Mouse (Mus musculus) frontal cortex, adult (tissue): ENCODE results near the gene Xlr.
"Not testable (repeated sequence)": the region's sequence is repeated elsewhere in the genome, so short reads cannot be mapped to it uniquely, and the experiment has no call there.

ENCODE experiments used
- ATAC-seq: cut with Nextera tagmentation; 2 replicates; pipeline ENCODE4 v1.9.2; 2017; ENCODE audit warnings: mild to moderate bottlenecking, moderate library complexity, mixed read lengths; ENCODE audit not compliant: low TSS enrichment

The Xlr gene

DNA sequence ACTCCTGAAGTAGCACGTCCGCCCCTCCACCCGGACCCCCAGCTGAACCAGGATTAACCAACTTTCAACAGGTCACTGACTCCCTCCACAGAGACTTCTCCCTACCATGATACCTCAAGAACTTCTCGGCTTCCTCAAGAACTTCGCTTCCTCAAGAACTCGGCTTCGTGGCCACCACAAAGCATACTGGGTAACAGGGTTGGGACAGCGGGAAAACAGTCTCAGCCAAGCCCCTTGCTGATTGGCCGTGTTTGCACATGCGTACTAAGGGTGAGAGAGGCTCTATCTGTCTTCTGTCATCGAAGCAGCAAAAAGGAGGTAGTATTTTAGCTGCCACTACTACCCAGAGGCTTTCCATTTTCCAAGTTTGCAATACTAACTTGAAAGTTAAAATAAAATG lies at the start of gene Xlr:
Gene Xlr (minus strand): TSS at position 188 of the 400 bp plus-strand sequence.
- not testable (repeated sequence) for ATAC-seq

DNA sequence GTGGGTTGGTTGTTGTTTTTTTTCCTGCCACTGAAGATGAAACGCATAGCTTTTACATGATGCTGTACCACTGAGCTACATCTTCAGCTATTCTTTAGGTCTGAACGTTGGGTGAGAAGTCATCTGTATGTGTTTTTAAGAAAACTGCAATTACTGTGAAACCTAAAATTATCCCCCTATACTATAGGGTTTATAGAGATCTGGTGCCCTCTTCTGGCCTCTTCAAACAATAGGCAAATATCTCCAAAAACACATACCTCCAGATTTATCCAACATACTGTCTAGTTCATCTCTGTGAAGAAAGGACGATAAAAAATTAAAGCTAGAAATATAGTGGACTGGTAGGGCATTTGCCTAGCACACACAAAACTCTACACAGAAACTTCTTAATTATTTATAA lies 1.6 kb upstream of the Xlr start:
- no peak for ATAC-seq

DNA sequence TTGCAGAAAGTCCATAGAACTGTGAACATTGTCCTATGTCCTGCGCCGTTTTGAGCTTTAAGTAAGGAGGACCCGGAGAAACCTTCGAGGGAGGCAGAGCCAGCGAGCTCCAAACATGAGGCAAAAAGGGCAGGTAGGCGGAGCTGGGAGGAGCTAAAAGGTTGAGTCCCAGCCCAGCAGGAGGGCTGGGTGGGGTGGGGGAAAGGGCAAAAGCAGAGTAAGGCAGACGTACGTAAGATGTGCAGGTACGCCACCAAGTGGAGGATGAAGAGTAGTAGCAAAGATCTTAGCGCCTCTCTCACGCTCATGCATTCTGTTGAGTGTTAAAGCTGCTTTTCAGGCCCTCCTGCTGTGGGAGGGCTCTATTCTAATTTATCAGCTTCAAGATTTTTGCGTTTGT lies 21.2 kb downstream of the Xlr start, which contains the start of gene Zfp36l3:
Gene Zfp36l3 (minus strand): TSS at position 119 of the 400 bp plus-strand sequence.
- no peak for ATAC-seq

DNA sequence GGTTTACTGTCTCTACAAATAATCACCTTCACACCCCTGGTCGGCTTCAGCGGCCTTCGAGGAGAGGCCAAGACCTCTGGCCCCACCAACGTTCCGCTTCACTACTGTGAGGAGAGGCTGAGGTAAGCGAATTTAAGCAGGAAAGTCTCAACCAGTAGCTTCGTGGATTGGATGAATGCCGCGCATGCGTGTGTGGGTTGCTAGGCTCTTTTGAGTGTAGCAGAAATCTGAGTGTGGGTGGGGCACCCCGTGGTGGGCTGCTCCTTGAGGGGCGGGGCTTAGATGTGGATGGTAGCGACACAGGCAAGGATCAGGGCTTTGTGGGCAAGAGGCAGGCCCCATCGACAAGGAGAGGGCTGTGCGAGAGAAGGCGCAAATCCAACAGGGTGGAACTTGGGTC lies 39.8 kb downstream of the Xlr start, which contains the start of gene 1700013H16Rik:
Gene 1700013H16Rik (minus strand): TSS at position 96 of the 400 bp plus-strand sequence.
- no peak for ATAC-seq

- ATAC-seq = no peak
Observed at GRCm38 (mm10) chrX:53752851-53753250, 44.7 kb downstream of the Xlr start.

- ATAC-seq = no peak
Observed at GRCm38 (mm10) chrX:53728967-53729366, 68.5 kb downstream of the Xlr start.
